Mouse (Mus musculus) myocyte (in vitro differentiated cells): ENCODE data around the gene Atp1a2. TPM values are rescaled to one million over a fixed set of nuclear protein-coding genes. Genes with fewer than 3 reads are reported as not detected.

Experiments
- H3K27me3 ChIP-seq: one replicate; pipeline ENCODE4 v1.6.1; 2011; ENCODE audit not compliant: control insufficient read depth, insufficient read depth, insufficient read length
- H3K36me3 ChIP-seq: one replicate; pipeline ENCODE4 v1.6.1; 2011; ENCODE audit not compliant: control insufficient read depth, insufficient read depth
- H3K4me2 ChIP-seq: one replicate; pipeline ENCODE4 v1.6.1; 2011; ENCODE audit warnings: low read depth, control low read depth
- H3K4me3 ChIP-seq: one replicate; pipeline ENCODE4 v1.5.1; 2011; ENCODE audit warnings: mild to moderate bottlenecking, control low read depth, moderate library complexity
- H3K79me2 ChIP-seq: one replicate; pipeline ENCODE4 v1.6.1; 2011; ENCODE audit not compliant: control insufficient read depth, insufficient read depth
- H3ac ChIP-seq: one replicate; pipeline ENCODE4 v1.6.1; 2011; ENCODE audit not compliant: control insufficient read depth, insufficient read length
- CEBPB ChIP-seq: IDR thresholded peaks from 2 replicates; pipeline ENCODE4 v1.6.1; 2011; ENCODE audit warnings: mild to moderate bottlenecking, moderate library complexity; ENCODE audit not compliant: poor library complexity, insufficient read depth, severe bottlenecking
- E2F4 ChIP-seq: IDR thresholded peaks from one replicate; pipeline ENCODE4 v1.6.1; 2011; ENCODE audit warnings: mild to moderate bottlenecking, control low read depth, moderate library complexity; ENCODE audit not compliant: insufficient read depth
- MAX ChIP-seq: IDR thresholded peaks from one replicate; pipeline ENCODE4 v1.6.1; 2011; ENCODE audit warnings: low read depth, mild to moderate bottlenecking, control low read depth
- MYOD1 ChIP-seq, 3 experiments: IDR thresholded peaks; one replicate each; pipeline ENCODE4 v1.6.1; 2011; ENCODE audit warnings: control low read depth in 2 of 3, low read depth in 2 of 3, mild to moderate bottlenecking in 2 of 3, moderate library complexity in 1 of 3; ENCODE audit not compliant: insufficient read length in 2 of 3, control insufficient read depth in 1 of 3
- MYOG ChIP-seq, 3 experiments: IDR thresholded peaks; one replicate each; pipeline ENCODE4 v1.6.1; 2011; ENCODE audit warnings: control low read depth in 2 of 3, low read depth in 2 of 3, mild to moderate bottlenecking in 2 of 3; ENCODE audit not compliant: insufficient read length in 2 of 3, control insufficient read depth in 1 of 3, insufficient read depth in 1 of 3
- POLR2A ChIP-seq: IDR thresholded peaks from one replicate; pipeline ENCODE4 v1.6.1; 2011; ENCODE audit warnings: low read depth, mild to moderate bottlenecking, control low read depth, moderate library complexity; ENCODE audit not compliant: insufficient read length
- POLR2AphosphoS2 ChIP-seq: IDR thresholded peaks from one replicate; pipeline ENCODE4 v1.6.1; 2011; ENCODE audit warnings: low read depth, control low read depth; ENCODE audit not compliant: insufficient read length
- REST ChIP-seq: IDR thresholded peaks from one replicate; pipeline ENCODE4 v1.6.1; 2011; ENCODE audit warnings: mild to moderate bottlenecking, control low read depth, moderate library complexity; ENCODE audit not compliant: insufficient read depth, insufficient read length
- SRF ChIP-seq: IDR thresholded peaks from one replicate; pipeline ENCODE4 v1.6.1; 2011; ENCODE audit warnings: low read depth; ENCODE audit not compliant: control insufficient read depth, insufficient read length
- TCF12 ChIP-seq: IDR thresholded peaks from one replicate; pipeline ENCODE4 v1.6.1; 2011; ENCODE audit warnings: mild to moderate bottlenecking, control low read depth; ENCODE audit not compliant: poor library complexity, insufficient read depth, severe bottlenecking
- TCF3 ChIP-seq: IDR thresholded peaks from one replicate; pipeline ENCODE4 v1.6.1; 2011; ENCODE audit warnings: low read depth, control low read depth; ENCODE audit not compliant: insufficient read length
- USF1 ChIP-seq: IDR thresholded peaks from one replicate; pipeline ENCODE4 v1.6.1; 2011; ENCODE audit warnings: low read depth, mild to moderate bottlenecking, control low read depth, moderate library complexity
- polyA plus RNA-seq: library from polyadenylated mRNA; unstranded; fragments of >200 nt; fragmentation: generic; extraction: Trizol; gene quantifications from one replicate; pipeline ENCODE4 v1.2.1, GENCODE M21; 2012; ENCODE audit warnings: missing spikeins

Gene Atp1a2
- polyA plus RNA-seq, 1 experiment: 92.9 TPM

DNA sequence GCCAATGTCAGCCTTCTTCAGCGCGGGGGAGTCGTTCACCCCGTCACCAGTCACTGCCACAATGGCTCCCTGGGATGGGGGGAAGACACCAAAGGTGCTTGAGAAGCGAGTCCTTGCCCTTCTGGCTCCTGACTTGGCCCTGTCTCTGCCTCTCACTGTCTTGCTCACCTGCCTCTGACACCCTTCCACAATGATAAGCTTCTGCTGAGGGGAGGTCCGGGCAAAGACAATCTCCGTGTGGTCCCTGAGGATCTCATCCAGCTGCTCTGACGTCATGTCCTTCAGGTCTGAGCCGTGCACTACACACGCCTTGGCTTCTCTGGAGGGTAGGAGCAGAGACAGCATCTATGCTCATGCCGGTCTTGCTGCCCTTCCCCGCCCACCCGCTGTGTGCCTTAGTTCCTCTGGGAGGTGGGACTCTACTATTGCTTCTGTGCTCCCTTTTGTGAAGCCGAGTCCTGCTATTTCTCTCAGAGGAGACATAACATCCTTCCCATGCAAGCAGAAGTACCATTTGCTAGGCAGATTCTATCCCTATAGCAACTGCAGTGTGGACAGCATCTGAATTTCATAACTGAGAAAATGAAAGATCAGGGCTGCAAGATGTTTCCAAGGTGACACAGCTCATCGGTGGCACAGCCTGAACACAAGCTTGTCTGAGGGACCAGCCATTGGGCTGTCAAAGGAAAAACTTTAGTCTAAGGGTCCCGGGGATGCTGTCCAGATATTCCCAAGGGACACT, 17.9 kb downstream of the Atp1a2 start:
- no peaks in the 10 kb centered on the region for H3K27me3 ChIP-seq
- no peak overlapping the region for H3K4me2 ChIP-seq
- no peaks in the 10 kb centered on the region for H3K79me2 ChIP-seq
- H3K36me3 ChIP-seq: peaks cover 7% of the 10 kb centered on the region
- H3K4me3 ChIP-seq: no peak overlapping the region
- H3ac ChIP-seq: no peak overlapping the region
- TF ChIP-seq TCF3: no peak

DNA sequence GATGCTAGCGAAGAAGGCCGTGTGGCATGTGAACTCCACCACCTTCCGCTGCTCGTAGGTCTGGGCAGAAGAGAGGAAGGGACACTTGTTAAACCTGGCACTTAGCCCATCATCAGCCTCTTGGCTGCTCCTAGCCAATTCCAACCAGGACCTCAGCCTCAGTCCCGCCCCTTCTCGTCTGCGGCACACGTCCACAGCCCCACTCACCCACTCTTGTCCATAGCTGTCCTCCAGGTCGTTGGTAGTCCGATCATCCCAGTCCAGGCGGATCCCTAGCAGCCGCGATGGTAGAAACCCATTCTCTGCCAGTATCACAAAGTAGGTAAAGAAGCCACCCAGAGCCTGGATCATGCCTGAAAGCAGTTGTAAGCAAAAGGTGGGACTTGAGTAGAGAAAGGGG, 19.5 kb downstream of the Atp1a2 start:
- H3K27me3 ChIP-seq: no peaks in the 10 kb centered on the region
- no peaks in the 10 kb centered on the region for H3K79me2 ChIP-seq
- no peak overlapping the region for H3K4me3 ChIP-seq
- H3K4me2 ChIP-seq: no peak overlapping the region
- no peak overlapping the region for H3ac ChIP-seq
- TF ChIP-seq USF1 (no peak), CEBPB (no peak), POLR2A (no peak), E2F4 (no peak), SRF (no peak), MAX (no peak), MYOG (IDR thresholded peaks at IDR 0.05; ENCODE audit: control insufficient read depth in 1 of 3, insufficient read depth in 1 of 3, insufficient read length in 2 of 3, low read depth in 2 of 3) (no peak), POLR2AphosphoS2 (no peak), REST (no peak), TCF3 (no peak), MYOD1 (IDR thresholded peaks at IDR 0.05; ENCODE audit: control insufficient read depth in 1 of 3, insufficient read length in 2 of 3, low read depth in 2 of 3) (no peak), TCF12 (no peak)
- H3K36me3 ChIP-seq: peaks cover 4% of the 10 kb centered on the region

DNA sequence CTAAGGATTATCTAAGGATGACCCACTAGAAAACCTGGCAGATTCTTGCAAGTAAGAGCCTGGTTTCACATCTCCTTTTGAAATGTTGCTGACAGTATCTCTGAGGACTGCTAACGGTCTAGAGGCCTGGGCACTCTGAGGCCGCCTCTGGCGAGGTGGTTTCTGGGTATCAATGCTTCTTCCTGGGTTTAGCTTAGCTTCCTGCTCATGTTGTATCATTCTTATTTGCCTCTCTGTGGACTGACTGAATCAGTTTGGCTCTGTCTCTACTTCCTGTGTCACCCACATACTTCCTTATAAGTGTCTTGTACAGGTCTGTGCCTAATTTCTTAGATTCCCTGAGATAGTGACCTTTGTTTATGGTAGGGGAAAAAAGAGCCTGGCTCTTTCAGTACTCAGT, 20.7 kb downstream of the Atp1a2 start:
- H3K4me3 ChIP-seq: no peak overlapping the region
- H3K36me3 ChIP-seq: peaks cover 3% of the 10 kb centered on the region
- no peak overlapping the region for H3K4me2 ChIP-seq
- H3ac ChIP-seq: no peak overlapping the region
- no peaks in the 10 kb centered on the region for H3K79me2 ChIP-seq
- no peaks in the 10 kb centered on the region for H3K27me3 ChIP-seq
- no peak for TF ChIP-seq CEBPB
- TF ChIP-seq SRF: no peak
- no peak for TF ChIP-seq POLR2A
- TF ChIP-seq USF1: no peak
- TF ChIP-seq TCF3: no peak
- no peak for TF ChIP-seq REST
- no peak for TF ChIP-seq TCF12
- no peak for TF ChIP-seq MYOD1 (IDR thresholded peaks at IDR 0.05; ENCODE audit: control insufficient read depth in 1 of 3, insufficient read length in 2 of 3, low read depth in 2 of 3)
- TF ChIP-seq E2F4: no peak
- TF ChIP-seq POLR2AphosphoS2: no peak
- TF ChIP-seq MAX: no peak
- TF ChIP-seq MYOG (IDR thresholded peaks at IDR 0.05; ENCODE audit: control insufficient read depth in 1 of 3, insufficient read depth in 1 of 3, insufficient read length in 2 of 3, low read depth in 2 of 3): no peak

DNA sequence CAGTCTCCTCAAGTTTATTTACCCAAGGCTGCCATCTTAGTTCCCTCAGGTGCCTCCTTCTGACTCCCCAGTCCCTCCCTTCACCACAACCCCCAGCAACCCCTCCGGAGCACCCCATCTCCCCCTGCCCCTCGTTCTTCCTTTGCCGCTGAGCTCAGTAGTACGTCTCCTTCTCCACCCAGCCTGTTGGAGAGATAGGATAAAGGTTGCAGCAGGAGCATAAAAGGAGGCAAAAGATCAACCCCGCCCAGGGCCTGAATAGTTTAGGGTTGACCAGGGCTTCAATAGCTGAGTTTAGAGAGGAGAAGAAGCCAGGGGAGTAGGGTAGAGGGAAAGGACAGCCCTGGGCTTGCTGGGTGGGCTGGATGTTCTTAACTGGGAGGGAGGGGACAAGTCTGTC, 23.3 kb downstream of the Atp1a2 start:
- Histone ChIP-seq H3K4me3 (no peak overlapping the region), H3K79me2 (no peaks in the 10 kb centered on the region), H3ac (no peak overlapping the region), H3K27me3 (no peaks in the 10 kb centered on the region), H3K36me3 (no peaks in the 10 kb centered on the region), H3K4me2 (no peak overlapping the region)
- TF ChIP-seq MYOG (IDR thresholded peaks at IDR 0.05; ENCODE audit: control insufficient read depth in 1 of 3, insufficient read depth in 1 of 3, insufficient read length in 2 of 3, low read depth in 2 of 3): no peak
- TF ChIP-seq MYOD1 (IDR thresholded peaks at IDR 0.05; ENCODE audit: control insufficient read depth in 1 of 3, insufficient read length in 2 of 3, low read depth in 2 of 3): no peak
- TF ChIP-seq MAX: no peak
- no peak for TF ChIP-seq REST
- TF ChIP-seq E2F4: no peak
- no peak for TF ChIP-seq TCF12
- TF ChIP-seq TCF3: no peak
- no peak for TF ChIP-seq POLR2AphosphoS2
- TF ChIP-seq SRF: no peak
- TF ChIP-seq USF1: no peak
- TF ChIP-seq CEBPB: no peak
- no peak for TF ChIP-seq POLR2A

DNA sequence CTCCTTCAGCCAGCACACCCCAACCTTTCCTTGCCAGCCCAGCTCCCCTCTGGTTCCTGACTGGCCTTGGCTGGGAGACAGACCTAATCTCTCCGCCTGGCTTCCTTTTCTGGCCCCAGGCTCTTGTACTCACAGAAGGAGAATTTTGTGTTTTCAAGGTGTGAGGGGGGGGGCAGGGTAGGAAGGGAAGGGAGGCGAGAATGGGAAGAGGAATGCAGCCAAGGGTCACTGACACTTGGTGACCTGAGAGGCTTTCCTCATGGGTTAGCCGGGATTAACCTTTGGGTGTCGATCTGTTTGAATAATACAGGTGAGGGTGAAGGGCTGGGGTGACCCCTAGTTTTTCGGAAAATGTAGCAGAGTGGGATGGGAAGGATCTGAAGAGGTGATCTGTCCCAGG, 23.7 kb downstream of the Atp1a2 start:
- Histone ChIP-seq H3K4me2 (no peak overlapping the region), H3K27me3 (no peaks in the 10 kb centered on the region), H3K36me3 (no peaks in the 10 kb centered on the region), H3K79me2 (no peaks in the 10 kb centered on the region), H3ac (no peak overlapping the region), H3K4me3 (no peak overlapping the region)
- TF ChIP-seq CEBPB (no peak), USF1 (no peak), SRF (no peak), POLR2AphosphoS2 (no peak), REST (no peak), POLR2A (no peak), MYOG (IDR thresholded peaks at IDR 0.05; ENCODE audit: control insufficient read depth in 1 of 3, insufficient read depth in 1 of 3, insufficient read length in 2 of 3, low read depth in 2 of 3) (no peak), MAX (no peak)
